Mouse (Mus musculus): Measurements from ENCODE around the gene Barhl1.
A peak's percentile ranks its signal among the peaks of the same experiment; 100 is the strongest.

The Barhl1 gene

DNA sequence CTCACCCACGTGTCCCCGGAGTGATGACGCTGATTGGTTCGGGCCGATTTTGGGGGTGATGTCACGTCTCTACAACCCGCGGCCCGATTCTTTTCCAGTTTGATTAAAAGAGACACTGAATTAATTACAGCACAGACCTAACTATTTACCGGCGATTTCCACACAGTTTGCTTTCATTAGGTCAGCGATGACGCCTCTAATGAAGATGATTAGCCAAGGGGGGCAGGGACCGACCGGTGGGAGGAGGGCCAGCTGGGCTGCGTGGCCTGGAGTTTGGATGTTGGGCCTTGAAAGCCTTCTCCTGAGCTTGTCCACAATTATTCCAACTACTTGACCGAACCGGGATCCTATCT lies at the start of gene Barhl1:
TSS of gene Barhl1 (minus strand) at position 156 of the 353 bp plus-strand sequence.
- DNase-seq (ENCODE audit: low spot score) = no peak

DNA sequence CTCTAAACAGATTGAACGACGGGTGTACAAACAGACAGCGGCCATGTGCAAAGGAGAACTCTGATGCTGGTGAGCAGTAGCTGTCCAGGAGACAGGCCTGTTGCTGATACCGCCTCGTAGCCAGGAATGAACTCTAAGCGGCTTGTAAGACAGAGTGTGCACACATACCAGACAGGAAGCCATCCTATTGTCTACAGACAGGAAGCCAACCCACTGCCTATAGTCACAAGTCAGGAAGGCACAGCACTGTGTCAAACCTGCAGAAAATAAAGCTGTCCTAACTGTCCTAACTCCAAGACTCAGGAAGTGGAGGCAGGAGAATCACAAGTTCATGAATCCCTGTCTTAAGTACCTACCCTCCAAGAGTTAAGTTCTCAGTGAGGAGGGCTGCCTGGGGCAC lies 47.1 kb upstream of the Barhl1 start:
- DNase-seq (ENCODE audit: low spot score) = no peak

DNA sequence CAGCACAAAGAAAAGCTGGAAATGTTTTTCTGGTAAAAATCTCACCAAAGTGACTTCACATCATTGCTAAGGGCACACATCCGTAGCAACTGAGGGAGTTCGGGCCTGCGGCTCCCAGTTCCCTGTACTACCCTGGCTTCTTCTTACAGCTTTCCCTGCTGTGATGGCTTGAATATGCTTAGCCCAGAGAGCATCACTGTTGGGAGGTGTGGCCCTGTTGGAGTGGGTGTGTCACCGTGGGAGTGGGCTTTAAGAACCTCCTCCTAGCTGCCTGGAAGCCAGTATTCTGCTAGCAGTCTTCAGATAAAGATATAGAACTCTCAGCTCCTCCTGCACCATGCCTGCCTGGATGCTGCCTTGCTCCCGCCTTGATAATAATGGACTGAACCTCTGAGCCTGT lies 45.2 kb upstream of the Barhl1 start:
- no peak for DNase-seq (ENCODE audit: low spot score)

DNA sequence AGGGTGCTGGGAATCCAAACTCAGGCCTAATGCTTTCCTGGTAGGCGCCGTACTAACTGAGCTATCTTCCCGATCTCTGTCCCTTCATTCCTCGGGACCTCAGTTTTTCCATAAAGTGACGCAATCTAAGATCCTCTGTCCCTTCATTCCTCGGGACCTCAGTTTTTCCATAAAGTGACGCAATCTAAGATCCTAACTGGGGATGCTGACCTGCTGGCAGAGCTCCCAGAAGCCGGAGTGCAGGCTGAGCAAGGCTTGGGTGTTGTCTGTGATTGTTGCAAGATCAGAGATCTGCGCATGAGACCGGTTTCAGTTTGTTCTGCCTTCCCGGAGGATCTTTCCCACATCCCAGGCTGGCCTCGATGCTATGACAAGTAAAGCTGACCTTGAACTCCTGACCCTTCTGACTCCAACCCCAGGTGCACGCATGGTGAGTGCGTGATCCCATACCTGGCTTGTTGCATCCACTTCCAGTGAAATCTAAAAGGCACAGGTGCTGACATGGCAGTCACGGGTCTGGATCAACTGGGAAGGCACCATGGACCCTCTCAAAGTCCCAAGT lies 44.6 kb upstream of the Barhl1 start:
- no peak for DNase-seq (ENCODE audit: low spot score)

DNA sequence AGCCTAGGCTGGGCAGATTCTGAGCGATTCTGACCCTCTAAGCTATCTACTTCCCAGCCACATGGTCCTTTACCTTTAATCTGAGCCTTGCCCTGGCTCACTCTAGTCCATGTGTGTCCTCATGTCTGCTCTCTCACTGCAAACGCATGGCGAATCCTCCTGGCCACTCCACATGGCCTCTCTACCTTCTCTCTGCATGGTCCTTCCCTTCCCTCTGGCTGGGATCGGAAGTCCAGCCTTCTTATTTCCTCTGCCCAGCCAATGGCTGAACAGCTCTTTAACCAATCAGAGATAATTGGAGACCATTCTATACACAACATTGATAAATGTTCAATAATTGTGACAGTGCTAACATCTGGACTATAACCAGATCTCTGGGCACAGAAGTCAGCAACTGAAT lies 40.4 kb upstream of the Barhl1 start:
- DNase-seq (ENCODE audit: low spot score) = no peak

DNA sequence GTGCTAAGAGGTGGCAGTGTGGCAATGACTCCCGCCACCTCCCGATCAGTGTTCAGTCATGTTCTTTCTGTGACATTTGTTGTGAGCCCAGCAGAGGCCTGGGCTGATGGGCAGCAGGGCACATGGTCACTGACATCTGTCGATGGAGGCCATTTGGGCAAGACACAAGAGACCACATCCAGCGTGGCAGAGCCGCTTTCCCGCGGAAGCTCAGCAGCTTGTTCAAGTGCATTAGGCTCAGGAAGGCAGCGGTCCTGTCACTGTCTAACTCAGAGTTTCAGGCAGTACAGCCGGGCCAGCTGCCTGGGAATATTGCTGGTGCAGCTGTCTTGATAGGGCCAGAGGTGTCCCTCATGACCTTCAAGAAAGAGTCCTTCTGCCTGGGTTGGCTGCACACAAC lies 38.1 kb upstream of the Barhl1 start:
- no peak for DNase-seq (ENCODE audit: low spot score)

DNA sequence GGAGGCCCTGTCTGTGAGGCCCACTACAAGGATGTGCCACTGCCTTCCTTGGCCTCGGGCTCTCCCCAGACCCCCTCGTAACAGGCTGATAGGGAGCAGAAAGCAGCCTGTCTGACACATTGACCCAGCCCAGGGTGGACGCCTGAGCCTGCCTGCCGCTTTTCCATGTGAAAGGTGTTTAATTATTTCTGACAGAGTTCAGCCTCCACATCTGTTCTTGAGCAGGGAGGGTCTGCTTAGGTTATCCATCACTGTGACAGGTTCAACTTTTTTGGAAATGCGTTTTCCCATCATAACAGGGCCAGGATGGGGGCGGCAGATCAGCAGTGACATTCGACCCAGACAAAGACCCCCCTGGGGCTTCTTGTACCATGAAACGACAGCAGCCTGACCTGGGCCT lies 36.5 kb upstream of the Barhl1 start:
- no peak for DNase-seq (ENCODE audit: low spot score)

DNA sequence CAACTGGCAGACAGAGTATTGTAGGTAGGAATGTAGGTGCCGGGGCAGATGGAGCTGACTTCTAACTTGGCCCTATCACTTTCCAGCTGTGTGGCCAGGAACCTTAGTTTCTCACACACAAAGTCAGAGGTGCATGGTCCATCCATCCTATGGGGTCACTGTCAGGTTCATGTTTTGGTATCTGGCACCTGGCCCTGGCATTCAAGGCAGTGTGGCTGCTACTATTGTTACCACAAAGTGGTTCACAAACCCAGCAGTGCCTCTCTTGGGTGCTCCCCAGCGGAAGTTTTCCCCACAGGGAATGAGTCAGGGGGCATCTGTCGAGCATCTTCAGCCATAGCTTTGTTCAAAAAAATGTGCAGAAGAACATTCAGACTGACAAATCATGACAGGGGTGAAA lies 29.8 kb upstream of the Barhl1 start:
- no peak for DNase-seq (ENCODE audit: low spot score)

DNA sequence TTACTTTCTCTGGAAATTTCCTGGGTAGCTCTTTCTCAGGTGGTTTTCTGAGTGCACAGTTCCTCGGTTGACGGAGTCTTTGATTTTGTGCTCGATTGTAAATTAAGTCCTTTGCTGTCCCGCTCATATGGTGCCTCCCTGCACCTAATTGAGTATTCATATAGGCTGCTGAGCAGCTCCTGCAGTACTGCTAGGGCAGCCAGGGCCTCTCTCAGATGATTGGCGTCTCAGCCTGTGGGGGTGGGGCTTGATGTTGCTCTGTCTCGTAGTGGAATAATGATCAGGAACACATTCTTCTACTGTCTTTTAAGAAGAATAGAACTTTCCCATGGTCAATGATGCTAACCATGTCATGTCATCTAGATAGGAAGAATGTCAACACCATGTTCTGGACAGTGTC lies 28.9 kb upstream of the Barhl1 start:
- no peak for DNase-seq (ENCODE audit: low spot score)

DNA sequence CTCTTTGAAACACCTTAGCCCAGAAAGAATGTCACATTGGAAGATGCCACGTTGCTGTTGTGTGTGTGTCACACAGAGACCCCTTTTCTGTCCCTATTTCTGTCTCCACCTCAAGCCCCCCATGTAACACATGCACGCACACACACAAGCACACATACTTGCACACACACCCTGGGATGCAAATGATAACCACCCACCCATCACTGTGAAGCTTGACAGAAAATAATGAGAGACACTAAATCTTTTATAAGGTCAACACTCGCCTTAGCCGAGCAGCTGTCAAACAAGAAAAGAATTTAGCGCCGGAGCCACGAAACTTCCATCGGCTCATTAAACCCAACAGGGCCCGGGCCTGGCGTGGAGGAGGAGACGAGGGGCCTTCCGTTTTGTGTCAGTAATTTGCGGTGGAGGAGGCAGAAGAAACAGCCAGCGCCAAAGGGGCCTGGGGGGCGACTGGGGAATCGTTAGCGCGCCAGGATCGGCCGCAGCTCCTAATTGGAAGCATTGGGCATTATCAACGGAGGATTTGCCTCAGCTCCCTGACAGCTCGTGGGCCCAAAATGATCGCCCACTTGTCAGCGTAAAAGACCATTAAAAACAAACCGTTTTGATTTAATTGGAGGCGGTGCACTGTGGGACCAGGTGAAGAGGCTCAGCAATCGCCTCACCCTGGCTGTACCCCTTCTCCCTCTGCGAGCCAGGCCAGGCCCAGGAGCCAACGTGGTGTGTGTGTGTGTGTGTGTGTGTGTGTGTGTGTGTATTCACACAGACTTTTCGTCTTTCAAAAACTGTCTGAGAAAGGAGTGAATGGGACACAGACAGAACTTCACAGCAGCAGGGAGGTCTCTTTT lies 27.4 kb upstream of the Barhl1 start:
- DNase-seq (ENCODE audit: low spot score) = no peak

DNA sequence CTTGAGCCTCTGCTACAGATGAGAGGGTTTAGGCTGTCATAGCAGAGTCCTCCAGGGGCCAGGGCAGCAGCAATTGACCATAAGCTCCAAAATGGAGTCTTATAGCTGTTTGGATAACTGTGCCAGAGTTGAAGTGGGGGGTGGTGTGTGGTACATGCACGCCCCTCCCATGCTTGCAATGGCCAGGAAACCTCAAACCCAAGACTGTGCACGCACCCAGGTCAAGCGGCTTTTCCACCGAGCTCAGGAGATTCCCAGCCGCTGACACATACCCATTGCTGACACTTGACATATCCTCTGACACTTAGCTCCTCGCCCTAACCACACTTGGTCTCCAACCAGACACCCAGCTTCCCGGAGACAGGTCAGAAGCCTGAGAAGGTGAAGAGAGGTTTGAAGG lies 22.5 kb upstream of the Barhl1 start:
- no peak for DNase-seq (ENCODE audit: low spot score)

DNA sequence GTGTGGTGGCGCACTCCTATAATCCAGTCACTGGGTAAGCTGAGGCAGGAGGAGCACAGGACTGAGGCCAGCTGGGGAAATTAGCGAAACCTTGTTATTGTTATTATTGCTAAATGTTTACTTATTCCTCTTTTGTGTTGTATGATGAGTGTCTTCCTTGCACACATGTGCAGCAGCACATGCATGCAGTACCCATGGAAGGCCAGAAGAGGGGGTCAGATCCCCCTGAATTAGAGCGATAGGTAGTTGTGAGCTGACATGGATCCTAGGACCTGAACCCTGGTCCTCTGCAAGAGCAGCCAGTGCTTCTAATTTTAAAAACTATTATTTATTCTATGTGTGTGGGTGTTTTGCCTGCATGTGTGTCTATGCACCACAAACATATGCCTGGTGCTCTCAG lies 14.1 kb upstream of the Barhl1 start:
- DNase-seq (ENCODE audit: low spot score) = no peak

DNA sequence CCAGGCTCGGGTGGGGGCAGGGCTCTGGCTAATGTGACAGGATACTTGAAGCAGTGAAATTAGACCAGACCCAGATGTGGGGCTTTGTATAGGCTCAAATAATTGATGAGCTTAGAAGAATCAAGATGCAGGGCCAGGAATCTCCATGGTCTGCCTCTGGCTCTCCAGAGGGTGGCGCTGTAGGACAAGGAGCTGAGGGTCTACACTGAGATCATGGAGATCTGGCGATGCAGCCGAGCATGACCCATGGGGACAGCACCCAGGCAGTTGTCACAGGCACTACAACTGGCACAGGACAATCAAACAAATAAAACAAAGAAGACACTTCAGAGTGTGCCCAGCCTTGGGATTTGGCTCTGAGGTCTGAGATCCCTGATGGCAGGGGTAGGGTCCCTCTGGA lies 7.4 kb upstream of the Barhl1 start:
- DNase-seq (ENCODE audit: low spot score) = peak; percentile 16

DNA sequence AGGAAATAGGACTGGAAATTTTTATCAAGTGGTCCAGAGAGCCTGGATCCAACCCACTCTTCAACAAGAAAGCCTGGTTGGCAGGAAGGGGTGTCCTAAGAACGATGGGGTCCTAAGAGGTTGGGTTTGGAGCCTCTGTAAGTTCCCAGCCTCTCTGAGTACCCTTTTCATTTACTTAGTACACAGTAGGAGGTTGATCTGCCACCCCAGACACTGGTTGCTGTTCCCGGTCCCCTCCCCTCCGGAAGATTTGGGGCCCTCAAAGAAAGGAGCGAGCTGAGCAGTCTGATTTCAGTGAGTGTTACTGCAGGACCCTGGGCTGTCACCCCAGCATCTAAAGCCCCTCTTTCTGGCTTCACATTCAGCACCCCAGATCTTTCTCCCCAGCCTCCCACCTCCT lies 2.5 kb upstream of the Barhl1 start:
- no peak for DNase-seq (ENCODE audit: low spot score)

DNA sequence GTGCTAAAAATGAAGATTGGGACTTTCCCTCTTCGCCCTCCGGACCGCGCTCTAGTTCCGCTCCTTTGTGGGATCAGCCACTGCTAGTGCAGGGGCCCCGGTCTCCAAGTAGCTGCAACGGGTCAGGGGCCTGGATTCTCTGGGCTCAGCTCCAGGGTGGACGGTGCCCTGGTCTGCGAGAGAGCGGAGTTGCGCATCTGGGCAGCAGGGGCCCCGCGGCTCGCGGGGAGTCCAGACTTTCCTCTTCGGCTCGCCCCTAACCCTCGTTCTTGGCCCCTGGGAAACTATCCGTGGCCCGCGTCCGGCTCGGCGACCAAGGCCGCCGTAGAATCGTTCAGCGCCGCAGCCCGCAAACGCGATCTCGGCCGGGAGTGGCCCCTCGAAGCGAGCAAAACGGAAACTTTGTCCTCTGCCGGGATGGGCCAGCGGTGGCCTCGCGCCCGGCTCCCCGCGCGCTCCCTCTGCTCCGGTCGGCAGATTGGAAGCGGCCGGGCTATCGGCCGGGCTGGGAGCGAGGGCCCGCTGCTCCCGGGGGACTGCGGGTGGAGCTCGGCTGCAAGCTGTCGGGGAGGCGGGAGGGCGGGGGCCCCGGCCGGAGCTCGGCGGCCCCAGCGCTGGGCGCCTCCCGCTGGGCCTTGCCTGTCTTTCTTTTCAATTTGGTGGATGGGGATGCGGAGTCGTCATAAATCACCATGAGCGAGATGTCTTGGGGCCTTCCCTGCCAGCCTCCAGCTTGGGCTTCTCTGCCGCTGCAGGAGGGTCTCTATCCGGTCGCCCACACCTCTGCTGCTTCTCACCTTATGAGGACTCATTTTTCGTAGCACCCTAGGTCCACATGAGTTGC lies 1.3 kb upstream of the Barhl1 start:
- DNase-seq (ENCODE audit: low spot score) = no peak

DNA sequence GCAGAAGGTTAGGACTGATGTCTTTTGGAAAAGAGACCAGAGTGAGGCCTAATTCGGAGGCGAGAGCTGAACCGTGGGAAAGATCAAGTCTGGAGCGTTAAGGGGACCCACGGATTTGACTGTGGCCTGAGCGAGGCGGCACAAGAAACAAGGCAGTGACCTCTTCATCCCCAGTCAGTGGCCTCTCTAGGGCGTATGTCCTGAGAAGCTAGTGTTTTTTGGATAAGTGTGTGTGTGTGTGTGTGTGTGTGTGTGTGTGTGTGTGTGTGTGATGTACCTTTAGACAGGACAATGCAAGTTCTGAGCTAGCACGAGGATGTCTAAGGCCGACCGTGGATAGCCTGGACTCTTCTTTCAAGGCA lies 669 bp upstream of the Barhl1 start:
- no peak for DNase-seq (ENCODE audit: low spot score)

DNA sequence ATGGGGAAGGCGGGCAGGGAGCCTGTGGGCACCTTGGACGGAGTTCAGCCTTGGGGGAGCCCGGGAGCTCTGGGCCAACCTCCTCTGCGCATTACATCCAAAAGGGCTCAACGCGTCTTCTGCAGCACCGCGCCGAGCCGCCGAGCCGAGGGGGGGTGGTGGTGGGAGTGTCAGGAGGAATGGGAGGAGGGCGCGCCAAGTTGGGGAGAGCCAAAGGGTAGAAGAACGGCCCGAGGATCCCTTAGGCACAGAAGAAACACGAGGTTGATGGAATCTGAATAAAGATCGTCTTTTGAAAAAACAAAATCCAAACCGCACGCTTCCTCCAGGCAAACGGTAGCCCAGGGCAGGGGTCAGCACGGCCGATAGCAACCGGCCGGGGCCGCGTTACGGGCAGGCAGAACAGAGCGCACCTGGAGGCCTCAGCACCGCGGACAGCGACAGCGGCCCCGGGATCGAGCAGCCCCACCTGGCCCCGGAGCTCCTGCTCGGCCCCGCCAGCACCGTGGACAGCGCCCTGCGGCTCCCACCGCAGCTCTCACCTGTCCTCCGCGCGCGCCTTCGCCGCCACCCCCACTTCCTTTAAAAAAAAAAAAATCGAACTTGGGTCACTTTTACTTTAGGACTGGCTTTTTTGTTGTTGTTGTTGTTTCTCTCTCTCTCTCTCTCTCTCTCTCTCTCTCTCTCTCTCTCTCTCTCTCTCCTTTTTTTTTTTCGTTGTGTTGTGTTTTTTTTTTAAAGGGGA lies 528 bp downstream of the Barhl1 start:
- DNase-seq (ENCODE audit: low spot score) = peak; percentile 27

DNA sequence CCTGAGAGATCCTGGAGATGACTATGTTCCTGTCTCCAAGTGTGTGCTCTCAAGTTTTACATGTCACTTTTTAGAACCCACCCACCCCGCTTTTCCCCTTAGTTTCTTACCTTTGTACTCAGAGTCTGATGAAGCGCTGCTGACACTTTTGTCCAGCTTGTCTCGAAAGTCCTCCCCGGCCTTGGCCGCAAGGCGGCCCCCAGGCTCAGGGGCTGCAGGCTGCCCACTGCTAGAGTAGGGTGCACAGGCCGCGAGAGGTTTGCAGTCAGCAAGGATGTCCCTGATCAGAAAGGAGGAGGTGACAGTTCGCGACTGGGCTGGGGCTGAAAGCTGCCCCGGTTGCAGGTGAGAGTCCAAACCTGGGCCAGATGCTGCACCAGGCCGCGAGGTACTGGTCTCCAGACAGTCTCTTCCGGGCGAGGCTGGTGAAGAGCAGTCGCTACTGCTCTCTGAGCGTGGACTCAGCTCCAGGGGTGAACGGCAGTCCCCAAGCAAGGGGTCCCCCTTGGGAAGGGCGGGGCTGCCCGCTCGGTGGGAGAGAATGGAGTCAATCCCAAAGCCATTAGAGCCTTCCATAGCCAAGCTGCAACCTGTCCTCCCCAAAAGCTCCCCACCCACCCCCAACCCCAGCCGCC lies 1.2 kb downstream of the Barhl1 start:
- DNase-seq (ENCODE audit: low spot score) = no peak

DNA sequence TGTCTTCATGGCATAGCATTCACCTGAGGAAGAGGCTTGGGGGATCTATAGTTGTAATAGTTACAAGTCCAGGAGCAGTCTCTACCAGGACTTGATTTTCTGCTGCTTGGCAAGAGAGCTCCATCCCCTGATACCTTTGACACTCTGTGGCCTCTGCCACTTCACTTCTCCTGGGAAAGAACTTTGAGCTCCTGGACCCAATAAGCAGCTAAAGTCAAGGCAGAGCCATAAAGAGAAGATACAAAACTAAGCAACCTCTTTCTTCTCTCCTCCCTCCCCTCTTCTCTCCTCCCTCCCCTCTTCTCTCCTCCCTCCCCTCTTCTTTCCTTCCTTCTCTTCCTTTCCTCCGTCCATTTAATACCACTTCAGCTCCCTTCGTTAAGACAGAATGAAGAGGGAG lies 2.3 kb downstream of the Barhl1 start:
- DNase-seq (ENCODE audit: low spot score) = no peak

DNA sequence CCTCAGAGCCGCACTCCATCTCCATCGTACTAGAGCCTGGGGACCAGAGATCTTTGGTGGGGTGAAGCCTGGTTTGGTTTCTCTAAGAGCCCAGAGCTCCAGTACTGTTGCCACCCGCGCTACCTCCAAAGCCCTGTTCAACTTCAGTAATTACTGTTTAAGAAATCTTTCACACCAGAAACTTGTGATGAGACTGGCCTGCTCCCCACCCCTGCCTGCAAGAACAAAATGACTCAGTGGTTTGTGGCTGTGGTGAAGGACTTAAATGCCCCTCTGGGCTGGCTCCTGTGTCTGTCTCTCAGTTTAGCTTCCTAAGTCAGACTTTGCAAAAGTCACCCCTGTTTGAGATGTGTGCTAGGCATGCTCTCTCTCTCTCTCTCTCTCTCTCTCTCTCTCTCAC lies 3.5 kb downstream of the Barhl1 start:
- DNase-seq (ENCODE audit: low spot score) = no peak

DNA sequence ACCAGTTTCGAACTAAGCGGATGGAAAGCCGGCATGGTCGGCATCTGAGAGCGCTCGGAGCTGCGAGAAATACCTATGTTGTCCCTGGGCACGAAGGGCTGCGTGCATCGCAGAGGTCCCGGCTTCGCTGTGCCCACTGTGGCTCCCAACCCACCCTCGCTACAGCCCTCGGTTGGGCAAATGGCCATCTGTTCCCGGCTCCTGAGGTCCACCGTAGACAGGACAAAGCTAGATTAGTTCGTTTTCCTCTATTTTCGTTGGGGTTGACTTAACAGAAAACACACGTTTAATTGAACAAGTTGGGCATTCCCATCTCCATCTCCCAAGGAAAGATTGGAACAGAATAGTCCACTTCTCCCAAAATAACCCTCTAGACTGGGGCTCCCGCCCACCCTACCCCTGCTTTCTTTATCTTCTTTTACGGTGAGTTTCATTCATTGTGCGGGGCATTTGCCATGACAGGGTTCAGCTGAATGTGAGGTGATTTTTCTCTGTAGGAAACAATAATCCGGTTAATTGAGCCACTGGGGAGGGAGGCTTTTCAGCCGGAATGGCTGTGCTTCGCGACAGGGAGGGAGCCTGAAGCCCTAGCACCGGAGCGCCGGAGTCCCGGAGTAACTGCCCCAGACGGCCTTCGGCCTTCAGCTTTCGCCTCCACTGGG lies 4.3 kb downstream of the Barhl1 start:
- DNase-seq (ENCODE audit: low spot score) = no peak
